Mouse (Mus musculus): ENCODE measurements at regions not wholly inside any gene's neighbourhood (a gene's known extent, or its start where the extent isn't known, plus 50 kb on each side); places are given as distances from the start of the nearest gene placed in this dataset.

- in situ Hi-C loops (cut with MboI; ENCODE audit: low sequenced_read_pairs), result no loop called here
Measured at GRCm38 (mm10) chr1:185832059-185832458, 285.1 kb downstream of the Lyplal1 start.

GRCm38 (mm10) chr1:185834171-185834570 is 282.9 kb downstream of the Lyplal1 start:
- in situ Hi-C loops (cut with MboI; ENCODE audit: low sequenced_read_pairs), result no loop called here

- in situ Hi-C loops (cut with MboI; ENCODE audit: low sequenced_read_pairs), result no loop called here
Measured at GRCm38 (mm10) chr1:185836632-185837281, 280.4 kb downstream of the Lyplal1 start.

- in situ Hi-C loops (cut with MboI; ENCODE audit: low sequenced_read_pairs), result no loop called here
Measured at GRCm38 (mm10) chr1:185842481-185842880, 274.6 kb downstream of the Lyplal1 start.

GRCm38 (mm10) chr1:185847161-185847560 is 269.9 kb downstream of the Lyplal1 start:
- in situ Hi-C loops (cut with MboI; ENCODE audit: low sequenced_read_pairs), result no loop called here

- in situ Hi-C loops (cut with MboI; ENCODE audit: low sequenced_read_pairs), result no loop called here
Measured at GRCm38 (mm10) chr1:185850590-185850989, 266.5 kb downstream of the Lyplal1 start.

- in situ Hi-C loops (cut with MboI; ENCODE audit: low sequenced_read_pairs), result no loop called here
Measured at GRCm38 (mm10) chr1:185851262-185851893, 265.7 kb downstream of the Lyplal1 start.

GRCm38 (mm10) chr1:185861692-185862091 is 255.4 kb downstream of the Lyplal1 start:
- in situ Hi-C loops (cut with MboI; ENCODE audit: low sequenced_read_pairs), result no loop called here

GRCm38 (mm10) chr1:185865945-185866344 is 251.2 kb downstream of the Lyplal1 start:
- in situ Hi-C loops (cut with MboI; ENCODE audit: low sequenced_read_pairs), result no loop called here

GRCm38 (mm10) chr1:185866612-185867011 is 250.5 kb downstream of the Lyplal1 start:
- in situ Hi-C loops (cut with MboI; ENCODE audit: low sequenced_read_pairs), result no loop called here

GRCm38 (mm10) chr1:185867018-185867417 is 250.1 kb downstream of the Lyplal1 start:
- in situ Hi-C loops (cut with MboI; ENCODE audit: low sequenced_read_pairs), result no loop called here

- in situ Hi-C loops (cut with MboI; ENCODE audit: low sequenced_read_pairs), result no loop called here
Measured at GRCm38 (mm10) chr1:185868721-185869120, 248.4 kb downstream of the Lyplal1 start.

GRCm38 (mm10) chr1:185887031-185887430 is 230.1 kb downstream of the Lyplal1 start:
- in situ Hi-C loops (cut with MboI; ENCODE audit: low sequenced_read_pairs), result no loop called here

- in situ Hi-C loops (cut with MboI; ENCODE audit: low sequenced_read_pairs), result no loop called here
Measured at GRCm38 (mm10) chr1:185891814-185892213, 225.3 kb downstream of the Lyplal1 start.

GRCm38 (mm10) chr1:185893421-185893820 is 223.7 kb downstream of the Lyplal1 start:
- in situ Hi-C loops (cut with MboI; ENCODE audit: low sequenced_read_pairs), result no loop called here

- in situ Hi-C loops (cut with MboI; ENCODE audit: low sequenced_read_pairs), result no loop called here
Measured at GRCm38 (mm10) chr1:185898475-185898874, 218.6 kb downstream of the Lyplal1 start.

- in situ Hi-C loops (cut with MboI; ENCODE audit: low sequenced_read_pairs), result no loop called here
Measured at GRCm38 (mm10) chr1:185900316-185900715, 216.8 kb downstream of the Lyplal1 start.

- in situ Hi-C loops (cut with MboI; ENCODE audit: low sequenced_read_pairs), result no loop called here
Measured at GRCm38 (mm10) chr1:185902395-185902794, 214.7 kb downstream of the Lyplal1 start.

- in situ Hi-C loops (cut with MboI; ENCODE audit: low sequenced_read_pairs), result no loop called here
Measured at GRCm38 (mm10) chr1:185905666-185906065, 211.4 kb downstream of the Lyplal1 start.

GRCm38 (mm10) chr1:185915579-185915978 is 201.5 kb downstream of the Lyplal1 start:
- in situ Hi-C loops (cut with MboI; ENCODE audit: low sequenced_read_pairs), result no loop called here

- in situ Hi-C loops (cut with MboI; ENCODE audit: low sequenced_read_pairs), result no loop called here
Measured at GRCm38 (mm10) chr1:185918663-185919062, 198.4 kb downstream of the Lyplal1 start.

- in situ Hi-C loops (cut with MboI; ENCODE audit: low sequenced_read_pairs), result no loop called here
Measured at GRCm38 (mm10) chr1:185923723-185924122, 193.4 kb downstream of the Lyplal1 start.

- in situ Hi-C loops (cut with MboI; ENCODE audit: low sequenced_read_pairs), result no loop called here
Measured at GRCm38 (mm10) chr1:185929000-185929399, 188.1 kb downstream of the Lyplal1 start.
